ENCODE assay signal across 8 mouse cellular contexts in genomic region chr15:58731952-58732642, GRCm38 (mm10).
A peak's percentile ranks its signal among the peaks of the same experiment; 100 is the strongest.
DNase-seq lines count a peak whose midpoint lies in the region; ATAC-seq and TF ChIP-seq lines count a peak whose summit lies in the region.

No protein-coding gene starts in this region.

- H3K9ac ChIP-seq in heart, embryonic 15.5 days, result no peak overlapping the region
- H3K9ac ChIP-seq in heart, adult 2 months (ENCODE audit: low read depth, low read length), result no peak overlapping the region
- H3K9ac ChIP-seq in embryonic facial prominence, embryonic 15.5 days, result no peak overlapping the region
- H3K9ac ChIP-seq in limb, embryonic 14.5 days (ENCODE audit: low read depth, low read length, severe bottlenecking), result no peak overlapping the region

- intact Hi-C loops in heart, adult 2 months (cut with DNase I), result no loop called here
- intact Hi-C loops in left cerebral cortex, postnatal 36 days (cut with DNase I), result no loop called here

- H3K79me2 ChIP-seq in heart, adult 2 months (replicated peaks; ENCODE audit: control insufficient read depth, insufficient read depth, low read length), result no peaks in the 10 kb centered on the region

- no peak for DNase-seq in heart, adult 2 months
- peak; percentile 59 for DNase-seq in ES-CJ7 (ENCODE audit: low read depth, low spot score)
- DNase-seq in limb, embryonic 14.5 days (ENCODE audit: low spot score), result peak; percentile 47
- DNase-seq in gastrocnemius, postnatal 25 days, result no peak
- no peak for DNase-seq in layer of hippocampus, postnatal 14 days (ENCODE audit: low spot score in 2 of 2)
- DNase-seq in left cerebral cortex, postnatal 36 days (ENCODE audit: low spot score in 2 of 2), result no peak

- no peaks in the 10 kb centered on the region for H3K27me3 ChIP-seq in heart, embryonic 15.5 days
- no peaks in the 10 kb centered on the region for H3K27me3 ChIP-seq in heart, adult 2 months (ENCODE audit: control insufficient read depth, insufficient read depth, low read length)
- no peaks in the 10 kb centered on the region for H3K27me3 ChIP-seq in embryonic facial prominence, embryonic 15.5 days
- H3K27me3 ChIP-seq in limb, embryonic 14.5 days (ENCODE audit: control insufficient read depth, insufficient read depth, low read length), result no peaks in the 10 kb centered on the region

- ATAC-seq in heart, embryonic 15.5 days (replicated peaks; ENCODE audit: insufficient number of reproducible peaks, insufficient read depth, low FRiP score, low read depth), result peak; percentile 59
- no peak; the same call in 1 of the 2 replicates for ATAC-seq in embryonic facial prominence, embryonic 15.5 days (ENCODE audit: insufficient number of reproducible peaks, low FRiP score, low TSS enrichment, low read depth)
- ATAC-seq in limb, embryonic 14.5 days (ENCODE audit: low FRiP score, low read depth), result peak; percentile 71

- H3K27ac ChIP-seq in heart, embryonic 15.5 days, result no peak overlapping the region
- no peak overlapping the region for H3K27ac ChIP-seq in heart, adult 2 months
- H3K27ac ChIP-seq in embryonic facial prominence, embryonic 15.5 days (replicated peaks), result peak overlapping the region; percentile 53; the same call in 1 of the 2 replicates
- no peak overlapping the region for H3K27ac ChIP-seq in limb, embryonic 14.5 days (replicated peaks; ENCODE audit: low read depth, low read length)

- H3K9me3 ChIP-seq in heart, embryonic 15.5 days (replicated peaks), result no peaks in the 10 kb centered on the region
- H3K9me3 ChIP-seq in embryonic facial prominence, embryonic 15.5 days (replicated peaks), result no peaks in the 10 kb centered on the region
- H3K9me3 ChIP-seq in limb, embryonic 14.5 days (ENCODE audit: control insufficient read depth, low read length), result no peaks in the 10 kb centered on the region

- H3K36me3 ChIP-seq in heart, embryonic 15.5 days, result no peaks in the 10 kb centered on the region
- H3K36me3 ChIP-seq in heart, adult 2 months (ENCODE audit: control insufficient read depth, insufficient read depth, low read length), result no peaks in the 10 kb centered on the region
- no peaks in the 10 kb centered on the region for H3K36me3 ChIP-seq in embryonic facial prominence, embryonic 15.5 days
- no peaks in the 10 kb centered on the region for H3K36me3 ChIP-seq in limb, embryonic 14.5 days (ENCODE audit: control insufficient read depth, insufficient read depth, low read length)

- no peak for TF ChIP-seq EP300 in heart, adult 2 months (IDR thresholded peaks at IDR 0.05; ENCODE audit: insufficient read depth, low read depth, low read length)

- no peak for TF ChIP-seq POLR2A in heart, adult 2 months (IDR thresholded peaks at IDR 0.05; ENCODE audit: insufficient read depth, low read depth, low read length)
- no peak for TF ChIP-seq POLR2A in limb, embryonic 14.5 days (IDR thresholded peaks at IDR 0.05; ENCODE audit: borderline replicate concordance, extremely low read depth, insufficient read depth, insufficient read length)

- WGBS in heart, embryonic 15.5 days, result 40% methylated on average over 13 of the region's 13 CpGs
- WGBS in heart, adult 2 months, result 41% methylated on average over 13 of the region's 13 CpGs
- 20% methylated on average over 13 of the region's 13 CpGs for WGBS in embryonic facial prominence, embryonic 15.5 days
- WGBS in limb, embryonic 14.5 days, result 25% methylated on average over 13 of the region's 13 CpGs

- peaks cover 10% of the 10 kb centered on the region for H3K4me1 ChIP-seq in heart, embryonic 15.5 days (replicated peaks)
- peaks cover 3% of the 10 kb centered on the region for H3K4me1 ChIP-seq in heart, adult 2 months (ENCODE audit: control insufficient read depth, insufficient read depth, low read length)
- H3K4me1 ChIP-seq in embryonic facial prominence, embryonic 15.5 days, result peaks cover 15% of the 10 kb centered on the region
- H3K4me1 ChIP-seq in limb, embryonic 14.5 days (ENCODE audit: control insufficient read depth, insufficient read depth, low read length), result 0 out of 2 replicates have a peak, but pooled peaks cover 3% of the 10 kb centered on the region

- TF ChIP-seq CTCF in heart, adult 2 months (IDR thresholded peaks at IDR 0.05), result no peak

- H3K4me3 ChIP-seq in heart, embryonic 15.5 days, result no peak overlapping the region
- H3K4me3 ChIP-seq in heart, adult 2 months, result no peak overlapping the region
- no peak overlapping the region for H3K4me3 ChIP-seq in embryonic facial prominence, embryonic 15.5 days (replicated peaks)
- no peak overlapping the region for H3K4me3 ChIP-seq in limb, embryonic 14.5 days (replicated peaks; ENCODE audit: low read length)

- peak overlapping the region; percentile 10; the same call in 1 of the 2 replicates for H3K4me2 ChIP-seq in heart, embryonic 15.5 days
- H3K4me2 ChIP-seq in embryonic facial prominence, embryonic 15.5 days (replicated peaks), result peak overlapping the region; percentile 33
- H3K4me2 ChIP-seq in limb, embryonic 14.5 days (replicated peaks; ENCODE audit: low read depth, low read length, severe bottlenecking), result peak overlapping the region; percentile 14

Comparison
In these comparisons a context has a peak if more than half of its experiments do, and no peak if none do; other contexts are left out.
1. DNase-seq: peak in ES-CJ7 (single experiment) and limb, embryonic 14.5 days (single experiment); none in heart, adult 2 months (0 of 2), gastrocnemius, postnatal 25 days (single experiment), layer of hippocampus, postnatal 14 days (0 of 2) and left cerebral cortex, postnatal 36 days (0 of 2).
2. Peak in every context shown above with its lines, with median percentiles within 50 percentile points of each other: H3K4me2 ChIP-seq.